Mouse (Mus musculus) limb, embryonic 14.5 days (tissue): ENCODE data around the gene Lipm. TPM values are rescaled to one million over a fixed set of nuclear protein-coding genes. Genes with fewer than 3 reads are reported as not detected.

Experiments used
- ATAC-seq: fragments of 200-750 bp; cut with Nextera tagmentation; 2 replicates; pipeline ENCODE4 v1.8.0; 2017; ENCODE audit warnings: low read depth, moderate number of reproducible peaks, moderate TSS enrichment; ENCODE audit not compliant: low FRiP score
- DNase-seq: peaks from one replicate; pipeline ENCODE4 v3.0.0-alpha.2; 2015; ENCODE audit warnings: low spot score
- H3K27ac ChIP-seq: fragments of 300-500 bp; sonication (generic); replicated peaks from 2 replicates; pipeline ENCODE4 v1.5.1; 2014; ENCODE audit warnings: low read depth, mild to moderate bottlenecking, low read length, moderate library complexity, mixed read lengths
- H3K27me3 ChIP-seq: fragments of 300-500 bp; sonication (generic); 2 replicates; pipeline ENCODE4 v1.6.1; 2014; ENCODE audit warnings: low read length, mixed read lengths; ENCODE audit not compliant: control insufficient read depth, insufficient read depth
- H3K36me3 ChIP-seq: fragments of 300-500 bp; sonication (generic); 2 replicates; pipeline ENCODE4 v1.6.1; 2014; ENCODE audit warnings: mild to moderate bottlenecking, low read length, moderate library complexity, mixed read lengths; ENCODE audit not compliant: control insufficient read depth, insufficient read depth
- H3K4me1 ChIP-seq: fragments of 300-500 bp; sonication (generic); 2 replicates; pipeline ENCODE4 v1.6.1; 2014; ENCODE audit warnings: antibody characterized with exemption, low read length, mixed read lengths; ENCODE audit not compliant: control insufficient read depth, insufficient read depth
- H3K4me2 ChIP-seq: fragments of 300-500 bp; sonication (generic); replicated peaks from 2 replicates; pipeline ENCODE4 v1.6.1; 2014; ENCODE audit warnings: low read depth, mild to moderate bottlenecking, low read length, moderate library complexity; ENCODE audit not compliant: severe bottlenecking
- H3K4me3 ChIP-seq: fragments of 300-500 bp; sonication (generic); replicated peaks from 2 replicates; pipeline ENCODE4 v1.5.1; 2014; ENCODE audit warnings: low read length
- H3K9ac ChIP-seq: fragments of 300-500 bp; sonication (generic); 2 replicates; pipeline ENCODE4 v1.6.1; 2014; ENCODE audit warnings: mild to moderate bottlenecking, low read depth, low read length, moderate library complexity; ENCODE audit not compliant: severe bottlenecking
- H3K9me3 ChIP-seq: fragments of 300-500 bp; sonication (generic); 2 replicates; pipeline ENCODE4 v1.6.1; 2016; ENCODE audit warnings: low read length; ENCODE audit not compliant: control insufficient read depth
- POLR2A ChIP-seq: fragments of 200-500 bp; IDR thresholded peaks from 2 replicates; pipeline ENCODE4 v1.8.0; 2012; ENCODE audit warnings: inconsistent platforms, mild to moderate bottlenecking, moderate library complexity, borderline replicate concordance; ENCODE audit not compliant: insufficient read depth, insufficient read length; ENCODE audit errors: extremely low read depth
- WGBS: fragments of 180-500 bp; shearing (Covaris S2); extraction: QIAGEN DNeasy Blood & Tissue Kit; methylation state at CpG from one replicate; pipeline ENCODE4 v1.1.7; 2014; 5-methylcytosine and 5-hydroxymethylcytosine counted together
- polyA plus RNA-seq, 2 experiments: library from polyadenylated mRNA; depleted of rRNA in 1 of 2; stranded (reverse) in 1 of 2; unstranded in 1 of 2; fragments of >200 nt; fragmentation: Nextera tagmentation in 1 of 2; extraction: Ambion mirVana in 1 of 2; gene quantifications; 2 replicates each; pipeline versions ENCODE4 v1.2.1 to v1.2.3; 2012 to 2014

The Lipm gene
- polyA plus RNA-seq, 2 experiments = 6.7 to 11.6 TPM

GRCm38 (mm10) chr19:34139431-34140046 lies 38.8 kb downstream of the Lipm start:
- no peak overlapping the region for H3K27ac ChIP-seq
- no peak for TF ChIP-seq POLR2A
- H3K9ac ChIP-seq = no peak overlapping the region
- WGBS = 69% methylated on average over 3 of the region's 3 CpGs
- no peak for DNase-seq
- no peaks in the 10 kb centered on the region for H3K9me3 ChIP-seq
- H3K27me3 ChIP-seq = no peaks in the 10 kb centered on the region
- H3K4me3 ChIP-seq = no peak overlapping the region
- no peak for ATAC-seq
- no peaks in the 10 kb centered on the region for H3K36me3 ChIP-seq
- no peak overlapping the region for H3K4me2 ChIP-seq
- H3K4me1 ChIP-seq = no peaks in the 10 kb centered on the region

- TF ChIP-seq POLR2A = no peak
- no peak overlapping the region for H3K9ac ChIP-seq
- no peak overlapping the region for H3K27ac ChIP-seq
- H3K4me1 ChIP-seq = peaks cover 2% of the 10 kb centered on the region; the same call in 1 of the 2 replicates
- H3K27me3 ChIP-seq = no peaks in the 10 kb centered on the region
- H3K9me3 ChIP-seq = no peaks in the 10 kb centered on the region
- no peak overlapping the region for H3K4me3 ChIP-seq
- no peak overlapping the region for H3K4me2 ChIP-seq
- 71% methylated on average over 4 of the region's 4 CpGs for WGBS
- ATAC-seq = no peak
- no peak for DNase-seq
- H3K36me3 ChIP-seq = no peaks in the 10 kb centered on the region
Measured at GRCm38 (mm10) chr19:34148421-34148820, 47.7 kb downstream of the Lipm start.

- no peak for ATAC-seq
- Histone ChIP-seq H3K36me3 (no peaks in the 10 kb centered on the region), H3K27me3 (no peaks in the 10 kb centered on the region), H3K4me2 (no peak overlapping the region), H3K9me3 (no peaks in the 10 kb centered on the region), H3K9ac (no peak overlapping the region), H3K4me3 (no peak overlapping the region), H3K27ac (no peak overlapping the region), H3K4me1 (peaks cover 4% of the 10 kb centered on the region; the same call in 1 of the 2 replicates)
- no peak for TF ChIP-seq POLR2A
- 66% methylated on average over 1 of the region's 1 CpGs for WGBS
- DNase-seq = peak; percentile 22
Measured at GRCm38 (mm10) chr19:34151909-34152308, 51.2 kb downstream of the Lipm start.

- Histone ChIP-seq H3K4me1 (peaks cover 4% of the 10 kb centered on the region; the same call in 1 of the 2 replicates), H3K4me3 (no peak overlapping the region), H3K9ac (no peak overlapping the region), H3K36me3 (no peaks in the 10 kb centered on the region), H3K9me3 (no peaks in the 10 kb centered on the region), H3K27ac (no peak overlapping the region), H3K4me2 (no peak overlapping the region), H3K27me3 (no peaks in the 10 kb centered on the region)
- WGBS = 30% methylated on average over 6 of the region's 6 CpGs
- DNase-seq = peak; percentile 38
- ATAC-seq = peak; percentile 47; the same call in 1 of the 2 replicates
- TF ChIP-seq POLR2A = no peak
Measured at GRCm38 (mm10) chr19:34153263-34154144, 52.8 kb downstream of the Lipm start.

GRCm38 (mm10) chr19:34162693-34163092 lies 62.0 kb downstream of the Lipm start:
- Histone ChIP-seq H3K27me3 (no peaks in the 10 kb centered on the region), H3K9me3 (no peaks in the 10 kb centered on the region), H3K27ac (no peak overlapping the region), H3K9ac (no peak overlapping the region), H3K36me3 (no peaks in the 10 kb centered on the region), H3K4me1 (no peaks in the 10 kb centered on the region), H3K4me3 (no peak overlapping the region), H3K4me2 (no peak overlapping the region)
- DNase-seq (no peak), ATAC-seq (no peak)
- no peak for TF ChIP-seq POLR2A
- 85% methylated on average over 5 of the region's 5 CpGs for WGBS
